Mouse (Mus musculus) cerebellum, postnatal 10 days (tissue): ENCODE measurements at regions not wholly inside any gene's neighbourhood (a gene's known extent, or its start where the extent isn't known, plus 50 kb on each side); places are given as distances from the start of the nearest gene placed in this dataset.
A peak's percentile ranks its signal among the peaks of the same experiment; 100 is the strongest.

Source experiments
- DNase-seq, 2 experiments: peaks; one replicate each; pipeline ENCODE4 v3.0.0; 2021; ENCODE audit warnings: mixed read lengths in 2 of 2

DNA sequence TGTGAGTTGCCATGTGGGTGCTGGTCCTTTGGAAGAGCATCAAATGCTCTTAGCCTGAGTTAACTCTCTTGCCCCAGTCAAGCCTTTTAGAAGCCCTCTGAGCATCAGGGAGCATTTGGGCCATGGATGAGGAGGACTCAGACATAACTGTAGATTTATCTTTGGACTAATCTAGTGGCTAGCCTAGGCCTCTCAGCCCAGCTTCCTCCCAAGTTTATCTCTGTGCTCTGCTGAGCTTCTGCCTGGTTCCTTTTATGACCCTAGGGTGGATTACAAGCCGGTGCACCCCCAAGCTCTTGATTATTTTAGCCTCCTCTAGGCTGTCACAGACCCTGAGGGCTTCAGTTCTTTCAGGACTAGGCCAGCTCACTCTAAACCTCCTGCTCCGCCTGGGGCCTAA is 102.6 kb upstream of the Vps8 start:
- DNase-seq = no peak

DNA sequence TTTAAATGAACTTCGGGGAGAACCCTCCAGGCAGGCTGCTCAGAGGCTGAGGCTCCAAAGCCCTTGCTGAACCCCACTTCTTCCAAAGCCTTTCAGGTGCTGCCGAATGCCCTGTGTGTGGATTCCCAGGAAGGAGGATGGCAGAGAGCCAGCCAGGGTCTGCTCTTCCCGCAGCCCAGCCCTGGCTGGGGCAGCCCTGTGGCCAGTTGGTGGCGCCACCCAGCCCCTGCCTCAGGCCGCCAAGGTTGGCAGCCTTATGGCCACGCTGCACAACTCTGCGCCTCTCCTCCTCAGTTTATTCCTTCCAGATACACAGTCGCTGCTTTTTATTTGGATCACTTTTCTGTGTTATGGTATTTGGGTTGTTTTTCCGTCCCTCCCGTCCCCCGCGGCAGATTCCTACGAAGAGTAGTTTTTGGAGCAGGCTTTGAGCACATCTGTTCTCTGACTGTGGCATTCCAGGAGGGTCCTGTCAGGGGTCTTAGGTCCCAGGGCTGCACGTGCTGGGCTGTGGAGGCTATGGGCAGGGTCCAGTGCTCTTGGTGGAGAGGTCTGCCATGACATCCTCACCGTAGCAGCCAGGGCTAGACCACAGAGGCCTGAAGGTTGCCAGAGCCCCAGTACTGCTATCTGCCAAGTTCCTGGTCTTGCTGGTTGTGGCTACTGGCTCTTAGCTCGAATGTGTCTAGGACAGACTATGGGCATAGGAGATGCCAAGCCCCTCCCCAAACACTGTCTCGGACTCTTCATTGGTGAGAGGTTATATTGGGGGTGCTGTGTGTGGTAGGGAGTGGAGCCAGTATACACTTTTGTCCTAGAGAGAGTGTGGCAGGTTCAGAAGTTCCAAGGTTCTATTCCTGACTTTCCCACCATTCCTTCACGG is 101.5 kb upstream of the Vps8 start:
- DNase-seq = peak; percentile 79

DNA sequence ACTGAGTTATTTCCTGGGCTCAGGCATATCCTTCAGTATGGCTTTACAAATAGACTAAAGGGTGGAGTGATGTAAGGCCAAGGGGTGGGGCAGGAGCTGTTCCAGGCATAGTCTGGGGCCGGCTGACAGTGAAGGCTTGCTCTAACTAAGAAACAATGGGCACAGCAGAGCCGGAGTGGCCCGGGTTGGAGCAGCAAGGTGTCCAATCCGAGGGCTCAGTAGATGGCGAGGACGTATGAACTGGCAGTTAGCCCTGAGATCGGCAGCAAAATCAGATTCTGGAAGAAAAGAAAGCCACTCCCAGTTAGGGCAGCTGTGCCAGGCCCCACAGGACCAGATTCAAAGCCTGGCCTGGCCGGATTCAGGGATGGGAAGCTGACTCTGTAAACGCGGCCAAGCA is 100.5 kb upstream of the Vps8 start:
- peak; percentile 85 to 87 for DNase-seq

GRCm38 (mm10) chr16:21323446-21324034 is 99.4 kb upstream of the Vps8 start:
- DNase-seq = no peak

- no peak for DNase-seq
Measured at GRCm38 (mm10) chr16:21327969-21328368, 94.9 kb upstream of the Vps8 start.

DNA sequence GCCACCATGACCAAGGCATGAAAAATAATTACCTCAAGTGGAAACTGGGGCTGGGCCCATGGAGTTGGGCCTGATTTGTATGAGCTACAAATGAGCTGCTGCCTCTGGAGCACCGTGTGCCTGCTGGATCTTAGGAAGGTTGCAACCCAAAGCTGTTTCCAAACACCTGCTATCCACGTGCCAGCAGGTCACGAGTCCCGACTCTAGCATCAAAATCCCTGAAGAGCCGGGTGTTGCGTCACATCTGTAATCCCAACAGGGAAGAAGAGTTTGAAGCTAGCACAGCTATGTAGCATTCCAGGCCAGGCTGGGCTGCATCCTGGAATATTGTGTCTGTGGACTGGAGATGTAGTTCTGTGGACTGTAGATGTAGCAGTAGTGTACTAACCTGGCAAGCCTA is 93.7 kb upstream of the Vps8 start:
- no peak for DNase-seq

GRCm38 (mm10) chr16:21331229-21331628 is 91.7 kb upstream of the Vps8 start:
- DNase-seq = peak; percentile 57

- DNase-seq = peak; percentile 78 to 81
Measured at GRCm38 (mm10) chr16:21332411-21332810, 90.5 kb upstream of the Vps8 start.

DNA sequence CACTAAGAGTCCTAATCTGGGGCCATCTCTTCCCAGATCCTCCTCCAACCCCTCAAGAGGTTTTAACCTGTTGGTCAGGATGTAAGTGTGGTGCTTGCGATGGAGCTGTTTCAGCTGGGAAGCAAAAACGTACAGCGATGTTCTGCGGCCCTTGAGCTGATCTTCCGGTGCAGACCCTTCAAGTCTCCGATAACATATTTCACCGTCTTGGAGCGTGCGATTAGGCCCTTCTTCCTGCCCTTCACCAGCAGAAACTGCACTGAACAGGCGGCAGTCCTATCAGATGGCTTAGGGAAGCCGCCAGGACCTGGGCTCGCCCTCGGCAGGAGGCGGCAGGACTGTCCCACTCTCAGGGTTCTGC is 90.1 kb upstream of the Vps8 start:
- DNase-seq = no peak

DNA sequence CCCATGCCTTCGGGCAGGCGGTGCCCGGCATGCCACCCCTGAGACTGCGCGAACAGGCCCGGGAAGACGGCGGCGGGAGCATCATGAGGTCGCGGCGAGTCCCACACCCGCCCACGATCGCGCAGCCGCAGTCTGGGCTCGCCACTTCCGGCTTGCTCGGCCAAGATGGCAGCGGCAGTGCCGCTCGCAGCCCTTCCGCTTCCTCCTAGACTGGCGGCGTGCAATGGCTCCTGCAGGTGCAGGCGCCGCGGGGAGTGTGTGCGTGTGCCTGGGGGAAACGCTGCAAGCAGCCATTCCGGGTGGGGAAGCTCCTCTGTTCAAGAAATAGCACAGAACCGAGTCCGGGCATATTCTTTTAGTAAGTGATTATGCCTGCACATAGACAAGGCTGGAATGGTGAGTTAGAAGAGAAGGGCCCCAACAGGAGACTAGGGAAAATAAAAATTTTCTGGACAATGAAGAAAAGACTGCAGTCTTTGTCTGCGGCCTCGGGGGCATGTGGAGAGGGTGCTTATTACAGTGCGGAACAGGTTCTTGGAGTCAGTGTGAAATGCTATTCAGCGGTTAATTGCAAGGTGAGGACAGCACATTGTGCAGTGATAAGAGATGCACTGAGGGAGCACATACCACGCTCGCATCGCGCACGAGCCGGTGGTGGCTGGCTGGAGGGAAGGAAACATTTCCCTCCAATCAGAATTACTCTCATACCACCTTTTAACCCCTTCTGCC is 89.5 kb upstream of the Vps8 start:
- DNase-seq = peak; percentile 95 to 97

DNA sequence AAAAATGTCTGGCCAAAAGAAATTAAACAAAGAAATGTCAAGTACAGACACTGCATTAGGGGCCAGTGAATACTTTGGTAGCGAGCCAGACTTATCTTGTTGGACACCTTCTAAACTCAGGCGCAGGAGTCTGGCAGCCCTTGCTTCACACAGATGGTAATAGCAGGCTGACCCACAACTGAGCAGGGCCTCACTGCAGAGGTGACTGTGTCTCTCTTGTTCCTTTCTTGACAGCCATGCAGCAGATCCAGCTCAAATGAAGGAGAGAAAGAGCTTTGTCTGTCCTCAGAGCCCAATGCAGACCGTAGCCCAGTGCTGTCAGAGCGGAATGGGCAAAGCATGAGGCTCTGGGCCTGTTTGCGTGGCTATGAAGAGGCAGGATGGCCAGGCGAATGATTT is 83.9 kb upstream of the Vps8 start:
- peak; percentile 73 for DNase-seq

GRCm38 (mm10) chr16:21339460-21340081 is 83.3 kb upstream of the Vps8 start:
- DNase-seq = peak; percentile 91 to 92

DNA sequence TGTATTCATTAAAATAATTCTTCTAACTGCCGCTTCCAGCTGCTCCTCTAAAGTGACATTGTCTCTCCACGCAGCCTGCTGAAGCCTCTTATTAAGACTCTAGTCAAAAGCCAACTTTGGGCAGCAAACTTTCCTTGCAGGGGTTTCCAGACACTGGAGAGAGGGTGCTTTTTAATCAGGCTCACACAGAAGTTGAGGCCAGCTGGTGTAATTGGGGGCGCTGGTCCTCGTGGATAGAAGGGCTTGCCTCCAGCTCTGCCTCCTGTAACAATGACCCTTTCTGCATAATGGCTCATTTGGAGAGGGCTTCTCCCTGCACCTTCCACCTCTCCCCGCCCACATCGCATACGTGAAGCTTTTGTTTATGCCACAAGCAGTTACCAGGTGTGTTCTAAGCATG is 82.8 kb upstream of the Vps8 start:
- peak; percentile 37 to 48 for DNase-seq

- DNase-seq = no peak
Measured at GRCm38 (mm10) chr16:21349869-21350268, 73.0 kb upstream of the Vps8 start.

DNA sequence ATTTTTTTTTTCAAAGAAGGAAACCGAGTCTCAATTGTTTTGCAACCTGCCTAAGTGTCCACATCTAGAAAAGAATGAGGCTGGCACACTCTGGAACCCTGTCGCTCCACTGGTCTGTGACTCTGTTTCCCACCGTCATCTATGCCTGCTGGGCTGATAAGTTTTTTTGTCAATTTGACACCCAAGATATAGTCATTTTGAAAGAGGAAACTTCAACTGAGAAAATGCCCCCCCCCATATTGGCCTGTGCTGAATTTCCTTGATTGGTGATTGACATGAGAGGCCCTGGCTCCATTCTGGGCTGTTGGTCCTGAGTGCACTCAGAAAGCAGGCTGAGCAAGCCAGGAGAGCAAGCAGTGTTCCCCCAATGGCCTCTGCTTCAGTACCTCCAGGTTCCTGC is 71.6 kb upstream of the Vps8 start:
- no peak for DNase-seq

- no peak for DNase-seq
Measured at GRCm38 (mm10) chr16:21353111-21353510, 69.8 kb upstream of the Vps8 start.

- DNase-seq = no peak
Measured at GRCm38 (mm10) chr16:21353545-21353944, 69.4 kb upstream of the Vps8 start.

GRCm38 (mm10) chr16:21355638-21356037 is 67.3 kb upstream of the Vps8 start:
- DNase-seq = no peak

GRCm38 (mm10) chr16:21357433-21357832 is 65.5 kb upstream of the Vps8 start:
- no peak for DNase-seq

- no peak for DNase-seq
Measured at GRCm38 (mm10) chr16:21358313-21358920, 64.5 kb upstream of the Vps8 start.

DNA sequence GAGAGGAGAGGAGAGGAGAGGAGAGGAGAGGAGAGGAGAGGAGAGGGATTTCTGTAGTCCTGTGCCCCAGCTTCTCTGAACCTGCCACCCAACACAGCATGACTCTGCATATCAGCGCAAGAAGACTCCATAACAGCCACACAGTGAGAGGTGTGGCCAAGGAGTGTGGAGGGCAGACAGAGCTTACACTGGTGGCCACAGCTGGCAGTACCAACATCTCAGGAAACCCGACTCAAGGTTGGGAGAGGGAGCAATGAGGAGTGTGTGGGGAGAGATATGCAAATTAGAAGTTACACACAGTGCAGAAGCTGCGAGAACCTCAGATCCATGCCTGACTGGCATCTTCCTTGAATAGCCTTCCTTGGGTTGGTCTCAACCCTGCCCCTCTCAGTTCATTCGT is 63.5 kb upstream of the Vps8 start:
- DNase-seq = no peak

GRCm38 (mm10) chr16:21361406-21361805 is 61.5 kb upstream of the Vps8 start:
- no peak for DNase-seq
